Mouse (Mus musculus) kidney, adult 8-10 months (tissue): ENCODE measurements around the gene Ndc80.
"Not testable (repeated sequence)": the region's sequence is repeated elsewhere in the genome, so short reads cannot be mapped to it uniquely, and the experiment has no call there.

Experiments
- DNase-seq, 2 experiments: peaks; one replicate each; pipeline ENCODE4 v3.0.0; 2022

The Ndc80 gene

GRCm38 (mm10) chr17:71526711-71527564, at the start of gene Ndc80:
Gene Ndc80 (minus strand): TSS chr17:71526857.
- peak; percentile 94 to 96 for DNase-seq

- DNase-seq: peak; percentile 7 to 11
These were observed 35.0 kb upstream of the Ndc80 start for GRCm38 (mm10) chr17:71561631-71562030.

GRCm38 (mm10) chr17:71552901-71553300, 26.2 kb upstream of the Ndc80 start:
- no peak for DNase-seq

- DNase-seq: peak; percentile 73 to 84
These were observed 25.2 kb upstream of the Ndc80 start, which contains the start of gene Spdya for GRCm38 (mm10) chr17:71551757-71552451. Gene Spdya (plus strand): TSS chr17:71552061.

- DNase-seq: no peak
These were observed 24.7 kb upstream of the Ndc80 start for GRCm38 (mm10) chr17:71551350-71551749.

- DNase-seq: no peak
These were observed 21.9 kb upstream of the Ndc80 start for GRCm38 (mm10) chr17:71548586-71548985.

GRCm38 (mm10) chr17:71537164-71537563, 10.5 kb upstream of the Ndc80 start:
- DNase-seq: no peak

GRCm38 (mm10) chr17:71535595-71535994, 8.9 kb upstream of the Ndc80 start:
- not testable (repeated sequence) for DNase-seq

GRCm38 (mm10) chr17:71528042-71528441, 1.4 kb upstream of the Ndc80 start:
- no peak for DNase-seq

- DNase-seq: no peak
These were observed 352 bp downstream of the Ndc80 start for GRCm38 (mm10) chr17:71526302-71526708.

- no peak for DNase-seq
These were observed 16.4 kb downstream of the Ndc80 start for GRCm38 (mm10) chr17:71510297-71510696.

GRCm38 (mm10) chr17:71506832-71507231, 19.8 kb downstream of the Ndc80 start:
- DNase-seq: no peak

- no peak for DNase-seq
These were observed 30.9 kb downstream of the Ndc80 start for GRCm38 (mm10) chr17:71495784-71496183.

- DNase-seq: no peak
These were observed 35.3 kb downstream of the Ndc80 start for GRCm38 (mm10) chr17:71491332-71491686.

GRCm38 (mm10) chr17:71490666-71491331, 35.9 kb downstream of the Ndc80 start:
- no peak for DNase-seq

GRCm38 (mm10) chr17:71489703-71490461, 36.8 kb downstream of the Ndc80 start:
- DNase-seq: no peak

- DNase-seq: peak in 1 of 2 experiments; percentile 13
These were observed 40.3 kb downstream of the Ndc80 start for GRCm38 (mm10) chr17:71486231-71486851.

- peak; percentile 36 to 49 for DNase-seq
These were observed 40.8 kb downstream of the Ndc80 start for GRCm38 (mm10) chr17:71485791-71486230.

- no peak for DNase-seq
These were observed 41.9 kb downstream of the Ndc80 start for GRCm38 (mm10) chr17:71484711-71485110.

GRCm38 (mm10) chr17:71483418-71484060, 43.1 kb downstream of the Ndc80 start:
- peak; percentile 36 to 48 for DNase-seq

GRCm38 (mm10) chr17:71479381-71479901, 47.2 kb downstream of the Ndc80 start:
- DNase-seq: peak; percentile 20 to 32
